Mouse (Mus musculus): ENCODE measurements around the gene Klhl5. TPM values are rescaled to one million over a fixed set of nuclear protein-coding genes. Genes with fewer than 3 reads are reported as not detected.
"Not testable (repeated sequence)": the region's sequence is repeated elsewhere in the genome, so short reads cannot be mapped to it uniquely, and the experiment has no call there.

The Klhl5 gene
- polyA plus RNA-seq, 1 experiment from 2014 or later, result 32.0 TPM

GRCm38 (mm10) chr5:65096805-65097204 is 10.5 kb upstream of the Klhl5 start:
- TF ChIP-seq CTCF (IDR thresholded peaks at IDR 0.05), result no peak
- DNase-seq (ENCODE audit: low read depth, low spot score), result no peak
- ATAC-seq, result no peak
- in situ Hi-C loops (cut with MboI; ENCODE audit: low pct_unique_long_range_greater_than_20kb), result no loop called here
- CTCF ChIA-PET, result interaction anchor here (1.2 kb wide), 1 partner anchor 42 kb away, joined by 3 read pairs; no protein-coding TSS in a partner anchor
- no peaks in the 10 kb centered on the region for H3K27me3 ChIP-seq
- POLR2A ChIA-PET, result no interaction called here

- no peaks in the 10 kb centered on the region for H3K27me3 ChIP-seq
- CTCF ChIA-PET, result interaction anchor here (1.2 kb wide), 1 partner anchor 42 kb away, joined by 3 read pairs; no protein-coding TSS in a partner anchor
- in situ Hi-C loops (cut with MboI; ENCODE audit: low pct_unique_long_range_greater_than_20kb), result no loop called here
- POLR2A ChIA-PET, result no interaction called here
- ATAC-seq, result no peak
- no peak for TF ChIP-seq CTCF (IDR thresholded peaks at IDR 0.05)
- no peak for DNase-seq (ENCODE audit: low read depth, low spot score)
These were observed 9.9 kb upstream of the Klhl5 start for GRCm38 (mm10) chr5:65097457-65097856.

GRCm38 (mm10) chr5:65100002-65100401 is 7.3 kb upstream of the Klhl5 start:
- no peaks in the 10 kb centered on the region for H3K27me3 ChIP-seq
- in situ Hi-C loops (cut with MboI; ENCODE audit: low pct_unique_long_range_greater_than_20kb), result no loop called here
- no peak for TF ChIP-seq CTCF (IDR thresholded peaks at IDR 0.05)
- POLR2A ChIA-PET, result no interaction called here
- ATAC-seq (no peak), DNase-seq (ENCODE audit: low read depth, low spot score) (no peak)
- CTCF ChIA-PET, result interaction anchor here (1.1 kb wide), 1 partner anchor 14 kb away, joined by 4 read pairs; no protein-coding TSS in a partner anchor

GRCm38 (mm10) chr5:65101209-65101608 is 6.1 kb upstream of the Klhl5 start:
- DNase-seq (ENCODE audit: low read depth, low spot score), result no peak
- no peak for ATAC-seq
- ChIA-PET POLR2A (no interaction called here), CTCF (interaction anchor here (0.6 to 1.1 kb wide), 4 partner anchors 10 to 81 kb away, joined by 3 to 4 read pairs (median 3); no protein-coding TSS in a partner anchor)
- in situ Hi-C loops (cut with MboI; ENCODE audit: low pct_unique_long_range_greater_than_20kb), result no loop called here
- TF ChIP-seq CTCF (IDR thresholded peaks at IDR 0.05), result no peak
- H3K27me3 ChIP-seq, result no peaks in the 10 kb centered on the region

- no peak for TF ChIP-seq CTCF (IDR thresholded peaks at IDR 0.05)
- no peak for ATAC-seq
- ChIA-PET CTCF (interaction anchor here (0.6 to 0.9 kb wide), 3 partner anchors 9 to 82 kb away, joined by 3 read pairs; no protein-coding TSS in a partner anchor), POLR2A (no interaction called here)
- in situ Hi-C loops (cut with MboI; ENCODE audit: low pct_unique_long_range_greater_than_20kb), result no loop called here
- no peak for DNase-seq (ENCODE audit: low read depth, low spot score)
- no peaks in the 10 kb centered on the region for H3K27me3 ChIP-seq
These were observed 5.7 kb upstream of the Klhl5 start for GRCm38 (mm10) chr5:65101621-65102020.

GRCm38 (mm10) chr5:65102026-65102640 is 5.2 kb upstream of the Klhl5 start:
- ATAC-seq (no peak), DNase-seq (ENCODE audit: low read depth, low spot score) (no peak)
- ChIA-PET CTCF (interaction anchor here (0.6 to 1.0 kb wide), 6 partner anchors 9 to 99 kb away, joined by 3 read pairs; no protein-coding TSS in a partner anchor), POLR2A (no interaction called here)
- in situ Hi-C loops (cut with MboI; ENCODE audit: low pct_unique_long_range_greater_than_20kb), result no loop called here
- no peaks in the 10 kb centered on the region for H3K27me3 ChIP-seq
- TF ChIP-seq CTCF (IDR thresholded peaks at IDR 0.05), result no peak

GRCm38 (mm10) chr5:65102641-65103042 is 4.7 kb upstream of the Klhl5 start:
- POLR2A ChIA-PET, result no interaction called here
- ATAC-seq (no peak), DNase-seq (ENCODE audit: low read depth, low spot score) (no peak)
- in situ Hi-C loops (cut with MboI; ENCODE audit: low pct_unique_long_range_greater_than_20kb), result no loop called here
- H3K27me3 ChIP-seq, result no peaks in the 10 kb centered on the region
- CTCF ChIA-PET, result interaction anchor here (0.7 to 1.0 kb wide), 3 partner anchors 18 to 99 kb away, joined by 3 read pairs; no protein-coding TSS in a partner anchor
- TF ChIP-seq CTCF (IDR thresholded peaks at IDR 0.05), result no peak

- no peak for TF ChIP-seq CTCF (IDR thresholded peaks at IDR 0.05)
- in situ Hi-C loops (cut with MboI; ENCODE audit: low pct_unique_long_range_greater_than_20kb), result no loop called here
- CTCF ChIA-PET, result no interaction called here
- DNase-seq (ENCODE audit: low read depth, low spot score), result peak; percentile 22
- H3K27me3 ChIP-seq, result no peaks in the 10 kb centered on the region
- POLR2A ChIA-PET, result interaction anchor here (0.6 to 1.0 kb wide), 2 partner anchors 13 to 91 kb away, joined by 3 read pairs; no protein-coding TSS in a partner anchor
- ATAC-seq, result peak; percentile 68
These were observed 564 bp downstream of the Klhl5 start for GRCm38 (mm10) chr5:65107773-65108432.

- POLR2A ChIA-PET; in situ Hi-C loops (cut with MboI; ENCODE audit: low pct_unique_long_range_greater_than_20kb); CTCF ChIA-PET: not testable (repeated sequence)
These were observed 4.9 kb downstream of the Klhl5 start for GRCm38 (mm10) chr5:65112225-65112624.

GRCm38 (mm10) chr5:65113323-65113722 is 6.0 kb downstream of the Klhl5 start:
- DNase-seq (ENCODE audit: low read depth, low spot score) (no peak), ATAC-seq (no peak)
- no peak for TF ChIP-seq CTCF (IDR thresholded peaks at IDR 0.05)
- H3K27me3 ChIP-seq, result no peaks in the 10 kb centered on the region
- POLR2A ChIA-PET, result no interaction called here
- CTCF ChIA-PET, result interaction anchor here (1.2 to 1.5 kb wide), 3 partner anchors 13 to 97 kb away, joined by 3 to 4 read pairs (median 3); no protein-coding TSS in a partner anchor
- in situ Hi-C loops (cut with MboI; ENCODE audit: low pct_unique_long_range_greater_than_20kb), result no loop called here

More at GRCm38 (mm10) chr5:65112225-65112624, 4.9 kb downstream of the Klhl5 start:
- H3K27me3 ChIP-seq; ATAC-seq; DNase-seq (ENCODE audit: low read depth, low spot score): not testable (repeated sequence)

- no peaks in the 10 kb centered on the region for H3K27me3 ChIP-seq
- POLR2A ChIA-PET, result no interaction called here
- in situ Hi-C loops (cut with MboI; ENCODE audit: low pct_unique_long_range_greater_than_20kb), result no loop called here
These were observed 9.4 kb downstream of the Klhl5 start for GRCm38 (mm10) chr5:65116789-65117188.

More at GRCm38 (mm10) chr5:65116789-65117188, 9.4 kb downstream of the Klhl5 start:
- no peak for ATAC-seq
- no peak for TF ChIP-seq CTCF (IDR thresholded peaks at IDR 0.05)
- no peak for DNase-seq (ENCODE audit: low read depth, low spot score)
- CTCF ChIA-PET, result interaction anchor here (1.3 to 1.8 kb wide), 2 partner anchors 12 to 28 kb away, joined by 4 to 6 read pairs; no protein-coding TSS in a partner anchor

All from Patski (cell line).